Mouse (Mus musculus) neural tube, embryonic 14.5 days (tissue): Measurements from ENCODE around the gene Spata25. TPM values are rescaled to one million over a fixed set of nuclear protein-coding genes. Genes with fewer than 3 reads are reported as not detected.
"Not testable (repeated sequence)": the region's sequence is repeated elsewhere in the genome, so short reads cannot be mapped to it uniquely, and the experiment has no call there.

Source experiments
- ATAC-seq: fragments of 200-750 bp; cut with Nextera tagmentation; 2 replicates; pipeline ENCODE4 v1.8.0; 2017; ENCODE audit warnings: low read depth, mild to moderate bottlenecking, moderate TSS enrichment, moderate library complexity
- H3K27ac ChIP-seq: fragments of 300-500 bp; sonication (generic); 2 replicates; pipeline ENCODE4 v1.5.1; 2014; ENCODE audit warnings: low read depth, mild to moderate bottlenecking, control low read depth, low read length, moderate library complexity, mixed read lengths
- H3K27me3 ChIP-seq: fragments of 300-500 bp; sonication (generic); 2 replicates; pipeline ENCODE4 v1.6.1; 2014; ENCODE audit warnings: low read length; ENCODE audit not compliant: control insufficient read depth, insufficient read depth
- H3K36me3 ChIP-seq: fragments of 300-500 bp; sonication (generic); 2 replicates; pipeline ENCODE4 v1.6.1; 2014; ENCODE audit warnings: low read length, mixed read lengths; ENCODE audit not compliant: control insufficient read depth, insufficient read depth
- H3K4me1 ChIP-seq: fragments of 300-500 bp; sonication (generic); 2 replicates; pipeline ENCODE4 v1.6.1; 2014; ENCODE audit warnings: low read length; ENCODE audit not compliant: control insufficient read depth, insufficient read depth
- H3K4me2 ChIP-seq: fragments of 300-500 bp; sonication (generic); 2 replicates; pipeline ENCODE4 v1.6.1; 2014; ENCODE audit warnings: mild to moderate bottlenecking, low read depth, low read length, control low read depth
- H3K4me3 ChIP-seq: fragments of 300-500 bp; sonication (generic); 2 replicates; pipeline ENCODE4 v1.5.1; 2014; ENCODE audit warnings: low read depth, low read length, control low read depth, mixed read lengths
- H3K9ac ChIP-seq: fragments of 300-500 bp; sonication (generic); replicated peaks from 2 replicates; pipeline ENCODE4 v1.6.1; 2014; ENCODE audit warnings: low read depth, mild to moderate bottlenecking, control low read depth, low read length, mixed read lengths
- H3K9me3 ChIP-seq: fragments of 300-500 bp; sonication (generic); 2 replicates; pipeline ENCODE4 v1.6.1; 2016; ENCODE audit warnings: low read length; ENCODE audit not compliant: control insufficient read depth
- WGBS: fragments of 180-500 bp; shearing (Covaris S2); extraction: QIAGEN DNeasy Blood & Tissue Kit; methylation state at CpG from one replicate; pipeline ENCODE4 v1.1.7; 2014; 5-methylcytosine and 5-hydroxymethylcytosine counted together
- polyA plus RNA-seq: library from polyadenylated mRNA; unstranded; fragments of >200 nt; fragmentation: Nextera tagmentation; extraction: Ambion mirVana; gene quantifications from 2 replicates; pipeline ENCODE4 v1.2.1, GENCODE M21; 2014

Gene Spata25
- polyA plus RNA-seq, 1 experiment from 2014 or later: 0.27 TPM

GRCm38 (mm10) chr2:164866741-164867551 lies 38.6 kb upstream of the Spata25 start:
- H3K4me3 ChIP-seq: no peak overlapping the region
- WGBS: 56% methylated on average over 16 of the region's 16 CpGs
- no peak overlapping the region for H3K27ac ChIP-seq
- H3K9ac ChIP-seq: no peak overlapping the region
- H3K4me1 ChIP-seq: 0 out of 2 replicates have a peak, but pooled peaks cover 2% of the 10 kb centered on the region
- H3K4me2 ChIP-seq: no peak overlapping the region
- ATAC-seq: no peak
- H3K36me3 ChIP-seq: no peaks in the 10 kb centered on the region
- no peaks in the 10 kb centered on the region for H3K9me3 ChIP-seq
- no peaks in the 10 kb centered on the region for H3K27me3 ChIP-seq

GRCm38 (mm10) chr2:164864593-164864992 lies 36.3 kb upstream of the Spata25 start:
- H3K27ac ChIP-seq: no peak overlapping the region
- no peaks in the 10 kb centered on the region for H3K9me3 ChIP-seq
- 91% methylated on average over 4 of the region's 4 CpGs for WGBS
- 0 out of 2 replicates have a peak, but pooled peaks cover 3% of the 10 kb centered on the region for H3K4me1 ChIP-seq
- no peak overlapping the region for H3K4me3 ChIP-seq
- H3K36me3 ChIP-seq: no peaks in the 10 kb centered on the region
- no peak overlapping the region for H3K9ac ChIP-seq
- no peak overlapping the region for H3K4me2 ChIP-seq
- no peaks in the 10 kb centered on the region for H3K27me3 ChIP-seq
- no peak for ATAC-seq

DNA sequence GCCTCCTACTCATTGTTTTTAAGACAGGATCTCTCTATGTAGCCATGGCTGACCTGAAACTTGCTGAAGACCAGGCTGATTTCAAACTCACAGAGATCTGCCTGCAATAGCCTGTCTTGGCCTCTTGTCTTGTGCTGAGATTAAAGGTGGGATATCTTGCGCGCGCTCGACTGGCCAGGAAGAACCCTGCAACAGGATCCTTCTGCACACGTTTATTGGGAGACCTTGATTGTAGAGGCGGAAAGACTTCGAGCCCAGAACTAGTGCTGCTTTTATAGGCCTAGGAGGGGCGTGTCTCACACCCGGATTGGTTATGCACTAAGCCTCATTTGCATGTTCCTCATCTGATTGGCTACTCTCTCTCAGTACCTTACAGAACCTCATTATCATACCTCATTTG lies 35.1 kb upstream of the Spata25 start:
- WGBS: 90% methylated on average over 7 of the region's 9 CpGs

DNA sequence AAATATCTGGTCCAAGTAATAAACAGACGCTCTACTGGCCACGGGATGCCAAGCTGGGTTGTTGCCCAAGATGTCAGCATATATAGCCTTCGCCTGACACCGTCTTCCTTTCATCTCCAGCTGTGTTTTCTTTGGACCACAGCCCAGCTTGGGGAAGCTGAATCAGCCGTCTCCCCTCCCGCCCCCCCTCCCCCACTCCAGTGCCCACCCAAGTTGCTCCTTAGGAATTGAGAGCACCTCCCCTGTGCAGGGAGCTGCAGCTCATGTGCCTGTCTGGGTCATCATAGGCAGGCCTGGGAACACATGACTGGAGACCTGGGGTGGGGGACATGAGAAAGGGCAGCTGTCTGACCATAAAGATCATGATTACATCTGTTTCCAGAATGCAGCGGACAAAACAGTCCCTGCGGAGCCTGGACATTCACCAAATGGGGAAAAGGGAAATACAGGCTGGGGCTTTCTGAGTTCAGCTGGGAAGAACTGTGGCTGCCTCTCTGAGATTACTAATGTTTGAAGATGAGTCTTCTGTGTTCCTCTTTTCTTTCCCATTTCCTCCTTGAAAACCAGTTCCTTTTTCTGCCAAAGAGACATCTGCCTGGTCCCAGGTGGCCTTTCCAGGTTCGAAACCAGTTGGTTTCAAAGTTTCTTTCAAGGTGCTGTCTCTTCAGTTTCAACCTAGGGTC lies 34.0 kb upstream of the Spata25 start:
- Histone ChIP-seq H3K36me3 (no peaks in the 10 kb centered on the region), H3K4me2 (no peak overlapping the region), H3K9ac (no peak overlapping the region), H3K9me3 (no peaks in the 10 kb centered on the region), H3K27ac (peak overlapping the region; percentile 57; the same call in 1 of the 2 replicates), H3K4me1 (peaks cover 9% of the 10 kb centered on the region; the same call in 1 of the 2 replicates), H3K27me3 (no peaks in the 10 kb centered on the region), H3K4me3 (no peak overlapping the region)
- ATAC-seq: peak; percentile 58; the same call in 1 of the 2 replicates
- 29% methylated on average over 9 of the region's 9 CpGs for WGBS

More for the DNA sequence above, 35.1 kb upstream of the Spata25 start:
- not testable (repeated sequence) for H3K27me3 ChIP-seq, H3K4me1 ChIP-seq, ATAC-seq, H3K4me3 ChIP-seq, H3K9me3 ChIP-seq, H3K36me3 ChIP-seq, H3K9ac ChIP-seq, H3K4me2 ChIP-seq, H3K27ac ChIP-seq

DNA sequence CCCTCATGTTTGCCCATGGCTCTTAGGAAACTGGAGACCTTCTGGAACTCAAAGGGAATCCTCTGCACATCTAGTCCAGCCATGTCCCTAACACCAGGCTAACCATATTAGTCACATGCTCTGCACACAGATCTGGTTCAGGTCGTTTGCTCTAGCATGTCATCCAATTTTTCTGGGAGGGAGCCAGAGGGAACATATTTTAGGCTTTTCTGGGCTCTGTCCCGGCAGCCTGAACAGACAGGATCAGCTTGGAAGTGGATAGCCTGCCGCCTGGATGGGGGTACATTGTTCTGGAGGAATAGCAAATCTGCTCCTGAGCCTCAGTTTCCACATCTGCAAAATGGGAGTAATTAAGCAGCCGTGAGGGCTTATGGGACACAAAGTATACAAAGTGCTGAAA lies 32.8 kb upstream of the Spata25 start:
- ATAC-seq: no peak
- no peaks in the 10 kb centered on the region for H3K36me3 ChIP-seq
- H3K9ac ChIP-seq: no peak overlapping the region
- H3K4me2 ChIP-seq: no peak overlapping the region
- peaks cover 3% of the 10 kb centered on the region; the same call in 1 of the 2 replicates for H3K27me3 ChIP-seq
- 81% methylated on average over 4 of the region's 4 CpGs for WGBS
- H3K4me3 ChIP-seq: no peak overlapping the region
- peaks cover 14% of the 10 kb centered on the region; the same call in 1 of the 2 replicates for H3K4me1 ChIP-seq
- H3K9me3 ChIP-seq: no peaks in the 10 kb centered on the region
- H3K27ac ChIP-seq: 0 out of 2 replicates have a peak overlapping the region, but pooled peaks have one; percentile 57

DNA sequence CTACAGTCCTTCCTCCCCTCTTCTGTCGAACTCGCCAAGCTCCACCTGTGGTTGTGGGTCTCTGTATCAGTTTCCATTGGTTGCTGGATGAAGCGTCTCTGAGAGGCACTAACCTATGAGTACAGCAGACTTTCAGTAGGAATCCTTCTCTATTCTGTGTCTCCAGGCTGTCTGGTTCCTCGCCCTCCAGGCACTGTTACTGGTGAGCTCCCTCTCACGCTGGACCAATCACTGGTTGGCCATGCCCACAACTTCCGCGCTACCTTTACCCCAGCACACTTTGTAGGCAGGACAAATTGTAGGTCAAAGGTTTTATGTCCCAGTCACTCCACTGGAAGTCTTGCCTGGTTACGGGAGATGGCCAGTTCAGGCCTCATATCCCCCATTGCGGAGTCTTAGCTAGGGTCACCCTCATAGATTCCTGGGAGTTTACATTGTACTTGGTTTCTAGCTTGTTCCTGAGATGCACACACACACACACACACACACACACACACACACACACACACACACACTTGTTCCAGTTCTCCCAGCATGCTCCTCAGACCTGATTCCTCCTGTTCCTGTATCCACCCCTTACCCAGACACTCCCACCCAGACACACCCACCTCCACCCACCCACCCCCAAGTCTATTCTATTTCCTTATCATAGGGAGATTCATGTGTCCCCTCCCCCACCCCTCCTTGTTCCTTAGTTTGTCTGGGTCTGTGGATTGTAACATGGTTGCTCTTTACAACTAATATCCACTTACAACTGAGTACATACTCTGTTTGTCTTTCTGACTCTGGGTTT lies 31.5 kb upstream of the Spata25 start:
- Histone ChIP-seq H3K9me3 (no peaks in the 10 kb centered on the region), H3K4me3 (no peak overlapping the region), H3K27ac (no peak overlapping the region), H3K27me3 (peaks cover 3% of the 10 kb centered on the region; the same call in 1 of the 2 replicates), H3K36me3 (no peaks in the 10 kb centered on the region), H3K4me1 (peaks cover 15% of the 10 kb centered on the region; the same call in 1 of the 2 replicates), H3K4me2 (no peak overlapping the region), H3K9ac (no peak overlapping the region)
- no peak for ATAC-seq
- 51% methylated on average over 9 of the region's 9 CpGs for WGBS

GRCm38 (mm10) chr2:164859155-164859554 lies 30.8 kb upstream of the Spata25 start:
- H3K4me2 ChIP-seq: no peak overlapping the region
- no peak overlapping the region for H3K9ac ChIP-seq
- H3K36me3 ChIP-seq: no peaks in the 10 kb centered on the region
- WGBS: 62% methylated on average over 2 of the region's 2 CpGs
- no peak overlapping the region for H3K4me3 ChIP-seq
- no peak for ATAC-seq
- no peaks in the 10 kb centered on the region for H3K9me3 ChIP-seq
- H3K27me3 ChIP-seq: peaks cover 3% of the 10 kb centered on the region; the same call in 1 of the 2 replicates
- no peak overlapping the region for H3K27ac ChIP-seq
- H3K4me1 ChIP-seq: peaks cover 15% of the 10 kb centered on the region; the same call in 1 of the 2 replicates

GRCm38 (mm10) chr2:164857842-164858553 lies 29.7 kb upstream of the Spata25 start:
- Histone ChIP-seq H3K9ac (0 out of 2 replicates have a peak overlapping the region, but pooled peaks have one; percentile 17), H3K4me3 (peak overlapping the region; percentile 39), H3K4me1 (peaks cover 15% of the 10 kb centered on the region; the same call in 1 of the 2 replicates), H3K36me3 (no peaks in the 10 kb centered on the region), H3K27ac (no peak overlapping the region), H3K4me2 (peak overlapping the region; percentile 89), H3K27me3 (peaks cover 3% of the 10 kb centered on the region; the same call in 1 of the 2 replicates), H3K9me3 (no peaks in the 10 kb centered on the region)
- 2% methylated on average over 19 of the region's 19 CpGs for WGBS
- no peak; the same call in 1 of the 2 replicates for ATAC-seq
